Mouse (Mus musculus) gonadal fat pad, adult 2 months (tissue): ENCODE results near the gene Cfap221. TPM values are rescaled to one million over a fixed set of nuclear protein-coding genes. Genes with fewer than 3 reads are reported as not detected.

ENCODE experiments used
- DNase-seq: peaks from one replicate; pipeline ENCODE4 v3.0.0-alpha.2; 2012; ENCODE audit warnings: low read depth
- polyA plus RNA-seq: library from polyadenylated mRNA; depleted of rRNA; stranded (reverse); fragments of >200 nt; gene quantifications from 2 replicates; pipeline ENCODE4 v1.2.3, GENCODE M21; 2012

Cfap221 gene
- polyA plus RNA-seq, 1 experiment = 0.30 TPM

GRCm38 (mm10) chr1:120006844-120007790 lies 10.1 kb upstream of the Cfap221 start, which contains the start of gene Sctr:
Gene Sctr (plus strand): TSS chr1:120006894.
- no peak for DNase-seq

- DNase-seq = no peak
Measured at GRCm38 (mm10) chr1:119997644-119998043, 610 bp upstream of the Cfap221 start.

- DNase-seq = no peak
Measured at GRCm38 (mm10) chr1:119986555-119986954, 10.5 kb downstream of the Cfap221 start.

GRCm38 (mm10) chr1:119975141-119975540 lies 21.9 kb downstream of the Cfap221 start:
- DNase-seq = no peak

- DNase-seq = no peak
Measured at GRCm38 (mm10) chr1:119973117-119973516, 23.9 kb downstream of the Cfap221 start.

GRCm38 (mm10) chr1:119965804-119966514 lies 31.1 kb downstream of the Cfap221 start:
- DNase-seq = no peak

- no peak for DNase-seq
Measured at GRCm38 (mm10) chr1:119959920-119960319, 37.1 kb downstream of the Cfap221 start.

GRCm38 (mm10) chr1:119959464-119959863 lies 37.6 kb downstream of the Cfap221 start:
- no peak for DNase-seq

- DNase-seq = no peak
Measured at GRCm38 (mm10) chr1:119957716-119958222, 39.3 kb downstream of the Cfap221 start.

- DNase-seq = no peak
Measured at GRCm38 (mm10) chr1:119954680-119955079, 42.4 kb downstream of the Cfap221 start.

- DNase-seq = no peak
Measured at GRCm38 (mm10) chr1:119953456-119953855, 43.6 kb downstream of the Cfap221 start.

- DNase-seq = no peak
Measured at GRCm38 (mm10) chr1:119950086-119950485, 46.9 kb downstream of the Cfap221 start.

- DNase-seq = no peak
Measured at GRCm38 (mm10) chr1:119936861-119937260, 60.2 kb downstream of the Cfap221 start.

- no peak for DNase-seq
Measured at GRCm38 (mm10) chr1:119931421-119932150, 65.4 kb downstream of the Cfap221 start.

GRCm38 (mm10) chr1:119929715-119930114 lies 67.3 kb downstream of the Cfap221 start:
- DNase-seq = no peak

GRCm38 (mm10) chr1:119919299-119919698 lies 77.7 kb downstream of the Cfap221 start:
- no peak for DNase-seq

- DNase-seq = no peak
Measured at GRCm38 (mm10) chr1:119916823-119917371, 80.1 kb downstream of the Cfap221 start.

- DNase-seq = no peak
Measured at GRCm38 (mm10) chr1:119912953-119913814, 83.8 kb downstream of the Cfap221 start, which contains the start of gene Tmem177. Gene Tmem177 (minus strand): TSS chr1:119913208.

- DNase-seq = no peak
Measured at GRCm38 (mm10) chr1:119907206-119907748, 89.8 kb downstream of the Cfap221 start.

GRCm38 (mm10) chr1:119903231-119903620 lies 93.8 kb downstream of the Cfap221 start:
- no peak for DNase-seq
